Mouse (Mus musculus) forebrain, embryonic 16.5 days (tissue): Measurements from ENCODE around the gene Kirrel2. TPM values are rescaled to one million over a fixed set of nuclear protein-coding genes. Genes with fewer than 3 reads are reported as not detected.
A peak's percentile ranks its signal among the peaks of the same experiment; 100 is the strongest.

Source experiments
- ATAC-seq: fragments of 200-750 bp; cut with Nextera tagmentation; 2 replicates; pipeline ENCODE4 v1.8.0; 2017; ENCODE audit warnings: mild to moderate bottlenecking, moderate library complexity
- H3K27ac ChIP-seq: fragments of 300-500 bp; sonication (generic); 2 replicates; pipeline ENCODE4 v1.5.1; 2014; ENCODE audit warnings: low read length, control low read depth
- H3K27me3 ChIP-seq: fragments of 300-500 bp; sonication (generic); replicated peaks from 2 replicates; pipeline ENCODE4 v1.6.1; 2014; ENCODE audit warnings: low read length; ENCODE audit not compliant: control insufficient read depth, insufficient read depth
- H3K36me3 ChIP-seq: fragments of 300-500 bp; sonication (generic); 2 replicates; pipeline ENCODE4 v1.6.1; 2014; ENCODE audit not compliant: control insufficient read depth, insufficient read depth
- H3K4me1 ChIP-seq: fragments of 300-500 bp; sonication (generic); replicated peaks from 2 replicates; pipeline ENCODE4 v1.6.1; 2014; ENCODE audit warnings: low read length; ENCODE audit not compliant: control insufficient read depth, insufficient read depth
- H3K4me2 ChIP-seq: fragments of 300-500 bp; sonication (generic); 2 replicates; pipeline ENCODE4 v1.6.1; 2014; ENCODE audit warnings: mild to moderate bottlenecking, low read length, control low read depth
- H3K4me3 ChIP-seq: fragments of 300-500 bp; sonication (generic); replicated peaks from 2 replicates; pipeline ENCODE4 v1.5.1; 2014; ENCODE audit warnings: mild to moderate bottlenecking, low read length, control low read depth
- H3K9ac ChIP-seq: fragments of 300-500 bp; sonication (generic); replicated peaks from 2 replicates; pipeline ENCODE4 v1.6.1; 2014; ENCODE audit warnings: low read depth, low read length, control low read depth
- H3K9me3 ChIP-seq: fragments of 300-500 bp; sonication (generic); 2 replicates; pipeline ENCODE4 v1.6.1; 2016; ENCODE audit warnings: low read length; ENCODE audit not compliant: control insufficient read depth
- WGBS: fragments of 180-500 bp; shearing (Covaris S2); extraction: QIAGEN DNeasy Blood & Tissue Kit; methylation state at CpG from one replicate; pipeline ENCODE4 v1.1.7; 2014; 5-methylcytosine and 5-hydroxymethylcytosine counted together
- polyA plus RNA-seq: library from polyadenylated mRNA; unstranded; fragments of >200 nt; fragmentation: Nextera tagmentation; extraction: Ambion mirVana; gene quantifications from 2 replicates; pipeline ENCODE4 v1.2.1, GENCODE M21; 2015

Gene Kirrel2
- polyA plus RNA-seq, 1 experiment from 2014 or later = 0.22 TPM

GRCm38 (mm10) chr7:30421890-30422435, 35.5 kb downstream of the Kirrel2 start:
- Histone ChIP-seq H3K27ac (peak overlapping the region; percentile 49; the same call in 1 of the 2 replicates), H3K4me3 (peak overlapping the region; percentile 65), H3K27me3 (peaks cover 5% of the 10 kb centered on the region; the same call in 1 of the 2 replicates), H3K9ac (peak overlapping the region; percentile 71), H3K9me3 (no peaks in the 10 kb centered on the region), H3K36me3 (no peaks in the 10 kb centered on the region; the same call in 1 of the 2 replicates), H3K4me2 (peak overlapping the region; percentile 69), H3K4me1 (peaks cover 12% of the 10 kb centered on the region)
- ATAC-seq = peak; percentile 92
- under 1% methylated on average over 44 of the region's 45 CpGs for WGBS

- H3K9me3 ChIP-seq = no peaks in the 10 kb centered on the region
- H3K27ac ChIP-seq = peak within 1 kb of the TSS; percentile 49; the same call in 1 of the 2 replicates
- H3K4me2 ChIP-seq = peak within 1 kb of the TSS; percentile 69
- peak within 1 kb of the TSS; percentile 71 for H3K9ac ChIP-seq
- H3K4me1 ChIP-seq = peaks cover 12% of the 10 kb centered on the region
- ATAC-seq = peak; percentile 27
- H3K4me3 ChIP-seq = peak within 1 kb of the TSS; percentile 65
- 9% methylated on average over 31 of the region's 31 CpGs for WGBS
- no peaks in the 10 kb centered on the region; the same call in 1 of the 2 replicates for H3K36me3 ChIP-seq
- peaks cover 5% of the 10 kb centered on the region; the same call in 1 of the 2 replicates for H3K27me3 ChIP-seq
These were observed 36.2 kb downstream of the Kirrel2 start, which contains the start of gene Nfkbid for GRCm38 (mm10) chr7:30421175-30421889. Gene Nfkbid (plus strand): TSS chr7:30421732.

GRCm38 (mm10) chr7:30420673-30421072, 36.8 kb downstream of the Kirrel2 start:
- H3K4me2 ChIP-seq = no peak overlapping the region
- no peaks in the 10 kb centered on the region for H3K9me3 ChIP-seq
- H3K36me3 ChIP-seq = no peaks in the 10 kb centered on the region
- WGBS = 86% methylated on average over 3 of the region's 3 CpGs
- no peak overlapping the region for H3K4me3 ChIP-seq
- ATAC-seq = no peak
- peaks cover 12% of the 10 kb centered on the region for H3K4me1 ChIP-seq
- no peak overlapping the region for H3K9ac ChIP-seq
- H3K27me3 ChIP-seq = peaks cover 5% of the 10 kb centered on the region; the same call in 1 of the 2 replicates
- no peak overlapping the region for H3K27ac ChIP-seq

GRCm38 (mm10) chr7:30419561-30420499, 37.7 kb downstream of the Kirrel2 start, which contains the start of gene Hcst:
Gene Hcst (minus strand): TSS chr7:30419854.
- Histone ChIP-seq H3K4me3 (no peak within 1 kb of the TSS), H3K9me3 (no peaks in the 10 kb centered on the region), H3K4me2 (no peak within 1 kb of the TSS), H3K27me3 (peaks cover 5% of the 10 kb centered on the region; the same call in 1 of the 2 replicates), H3K4me1 (peaks cover 12% of the 10 kb centered on the region), H3K9ac (no peak within 1 kb of the TSS), H3K27ac (no peak within 1 kb of the TSS), H3K36me3 (no peaks in the 10 kb centered on the region)
- no peak for ATAC-seq
- WGBS = 76% methylated on average over 10 of the region's 10 CpGs

GRCm38 (mm10) chr7:30417856-30418255, 39.6 kb downstream of the Kirrel2 start:
- no peak for ATAC-seq
- Histone ChIP-seq H3K4me1 (peaks cover 7% of the 10 kb centered on the region), H3K9ac (no peak overlapping the region), H3K27me3 (peaks cover 5% of the 10 kb centered on the region; the same call in 1 of the 2 replicates), H3K9me3 (no peaks in the 10 kb centered on the region), H3K4me2 (no peak overlapping the region), H3K27ac (no peak overlapping the region), H3K4me3 (no peak overlapping the region), H3K36me3 (no peaks in the 10 kb centered on the region)
- WGBS = 82% methylated on average over 9 of the region's 9 CpGs

DNA sequence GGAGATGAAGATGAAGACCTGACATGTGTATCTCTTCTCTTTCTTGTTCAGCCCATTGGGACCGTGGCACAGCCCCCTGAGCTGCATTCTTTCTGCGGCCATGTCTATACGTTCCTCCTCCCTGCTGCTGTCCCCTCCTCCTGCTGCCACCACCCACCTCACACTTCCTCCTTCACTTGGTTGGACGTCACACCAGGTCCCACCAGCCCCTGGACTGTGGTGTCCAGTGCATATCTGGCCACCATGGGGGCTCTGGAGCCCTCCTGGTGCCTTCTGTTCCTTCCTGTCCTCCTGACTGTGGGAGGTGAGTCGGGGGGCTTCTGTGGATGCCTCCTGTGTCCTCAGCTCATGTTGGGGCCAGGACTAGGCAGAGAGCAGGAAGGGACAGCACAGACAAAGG, 43.9 kb downstream of the Kirrel2 start, which contains the start of gene Tyrobp:
Gene Tyrobp, plus strand, starts transcription at position 165 of the 400 bp plus-strand sequence.
- no peaks in the 10 kb centered on the region for H3K4me1 ChIP-seq
- H3K9ac ChIP-seq = no peak within 1 kb of the TSS
- no peak within 1 kb of the TSS for H3K27ac ChIP-seq
- no peaks in the 10 kb centered on the region for H3K36me3 ChIP-seq
- 0 out of 2 replicates have a peak, but pooled peaks cover 4% of the 10 kb centered on the region for H3K27me3 ChIP-seq
- no peaks in the 10 kb centered on the region for H3K9me3 ChIP-seq
- no peak within 1 kb of the TSS for H3K4me3 ChIP-seq
- ATAC-seq = no peak
- 73% methylated on average over 5 of the region's 5 CpGs for WGBS
- no peak within 1 kb of the TSS for H3K4me2 ChIP-seq

DNA sequence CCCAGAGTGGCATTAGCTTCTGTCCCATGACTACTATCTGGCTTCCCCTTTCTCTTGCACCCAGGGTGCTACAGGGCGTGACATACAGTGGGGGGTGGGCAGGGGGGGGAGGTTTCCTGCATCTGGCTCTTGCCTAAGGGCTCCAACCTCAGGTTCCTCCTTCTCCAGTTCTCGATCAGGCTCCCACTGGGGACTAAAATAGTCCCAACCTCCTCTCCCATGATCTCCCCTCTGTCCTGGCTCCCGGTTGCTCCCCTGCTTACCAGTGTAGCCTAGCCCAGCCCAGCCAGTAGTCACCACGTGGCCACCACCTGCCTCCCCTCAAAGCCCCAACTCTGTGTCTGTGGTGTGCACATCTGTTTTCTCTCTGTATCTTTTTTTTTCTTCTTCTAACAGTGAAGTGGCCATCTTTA, 44.7 kb downstream of the Kirrel2 start:
- Histone ChIP-seq H3K4me3 (no peak overlapping the region), H3K4me1 (no peaks in the 10 kb centered on the region), H3K27ac (no peak overlapping the region), H3K9me3 (no peaks in the 10 kb centered on the region), H3K27me3 (0 out of 2 replicates have a peak, but pooled peaks cover 4% of the 10 kb centered on the region), H3K9ac (no peak overlapping the region), H3K36me3 (no peaks in the 10 kb centered on the region), H3K4me2 (no peak overlapping the region)
- WGBS = 59% methylated on average over 4 of the region's 4 CpGs
- no peak for ATAC-seq

GRCm38 (mm10) chr7:30411023-30411422, 46.5 kb downstream of the Kirrel2 start:
- Histone ChIP-seq H3K9me3 (no peaks in the 10 kb centered on the region), H3K9ac (no peak overlapping the region), H3K4me3 (no peak overlapping the region), H3K36me3 (no peaks in the 10 kb centered on the region), H3K27ac (no peak overlapping the region), H3K4me1 (no peaks in the 10 kb centered on the region), H3K27me3 (0 out of 2 replicates have a peak, but pooled peaks cover 4% of the 10 kb centered on the region), H3K4me2 (no peak overlapping the region)
- WGBS = 84% methylated on average over 3 of the region's 3 CpGs
- no peak for ATAC-seq
